Mouse (Mus musculus) intestine, embryonic 16.5 days (tissue): ENCODE data around the gene Park7. TPM values are rescaled to one million over a fixed set of nuclear protein-coding genes. Genes with fewer than 3 reads are reported as not detected.

ENCODE experiments used
- ATAC-seq: fragments of 200-750 bp; cut with Nextera tagmentation; 2 replicates; pipeline ENCODE4 v1.8.0; 2017; ENCODE audit warnings: moderate TSS enrichment, moderate library complexity
- H3K27ac ChIP-seq: fragments of 300-500 bp; sonication (generic); 2 replicates; pipeline ENCODE4 v1.5.1; 2014; ENCODE audit warnings: mild to moderate bottlenecking, low read length
- H3K27me3 ChIP-seq: fragments of 300-500 bp; sonication (generic); replicated peaks from 2 replicates; pipeline ENCODE4 v1.6.1; 2014; ENCODE audit warnings: low read length, control low read depth, mixed read lengths; ENCODE audit not compliant: control insufficient read depth, insufficient read depth
- H3K36me3 ChIP-seq: fragments of 300-500 bp; sonication (generic); 2 replicates; pipeline ENCODE4 v1.6.1; 2014; ENCODE audit warnings: low read length, control low read depth; ENCODE audit not compliant: control insufficient read depth, insufficient read depth
- H3K4me1 ChIP-seq: fragments of 300-500 bp; sonication (generic); 2 replicates; pipeline ENCODE4 v1.6.1; 2014; ENCODE audit warnings: low read length, control low read depth, mixed read lengths; ENCODE audit not compliant: control insufficient read depth, insufficient read depth
- H3K4me2 ChIP-seq: fragments of 300-500 bp; sonication (generic); 2 replicates; pipeline ENCODE4 v1.6.1; 2014; ENCODE audit warnings: low read depth, low read length, control low read depth
- H3K4me3 ChIP-seq: fragments of 300-500 bp; sonication (generic); 2 replicates; pipeline ENCODE4 v1.5.1; 2014; ENCODE audit warnings: mild to moderate bottlenecking, low read length
- H3K9ac ChIP-seq: fragments of 300-500 bp; sonication (generic); 2 replicates; pipeline ENCODE4 v1.6.1; 2014; ENCODE audit warnings: low read depth, low read length
- H3K9me3 ChIP-seq: fragments of 300-500 bp; sonication (generic); 2 replicates; pipeline ENCODE4 v1.6.1; 2016; ENCODE audit warnings: low read length, control low read depth; ENCODE audit not compliant: control insufficient read depth
- WGBS: fragments of 180-500 bp; shearing (Covaris S2); extraction: QIAGEN DNeasy Blood & Tissue Kit; methylation state at CpG from one replicate; pipeline ENCODE4 v1.1.7; 2014; 5-methylcytosine and 5-hydroxymethylcytosine counted together
- polyA plus RNA-seq: library from polyadenylated mRNA; unstranded; fragments of >200 nt; fragmentation: Nextera tagmentation; extraction: Ambion mirVana; gene quantifications from 2 replicates; pipeline ENCODE4 v1.2.1, GENCODE M21; 2015

Gene Park7
- polyA plus RNA-seq, result 390 and 416 TPM in 2 replicates

GRCm38 (mm10) chr4:150914290-150914733 lies at the start of gene Park7, which contains the start of gene Tnfrsf9:
Gene Park7 (minus strand): TSS chr4:150914437.
Gene Tnfrsf9 (plus strand): TSS chr4:150914562.
- no peaks in the 10 kb centered on the region for H3K9me3 ChIP-seq
- peak within 1 kb of the TSS; percentile 72 for H3K4me2 ChIP-seq
- peak within 1 kb of the TSS; percentile 75 for H3K4me3 ChIP-seq
- H3K9ac ChIP-seq, result peak within 1 kb of the TSS; percentile 89
- peaks cover 9% of the 10 kb centered on the region for H3K4me1 ChIP-seq
- peak; percentile 89 for ATAC-seq
- under 1% methylated on average over 48 of the region's 48 CpGs for WGBS
- no peaks in the 10 kb centered on the region for H3K36me3 ChIP-seq
- peak within 1 kb of the TSS; percentile 91 for H3K27ac ChIP-seq
- H3K27me3 ChIP-seq, result no peaks in the 10 kb centered on the region

DNA sequence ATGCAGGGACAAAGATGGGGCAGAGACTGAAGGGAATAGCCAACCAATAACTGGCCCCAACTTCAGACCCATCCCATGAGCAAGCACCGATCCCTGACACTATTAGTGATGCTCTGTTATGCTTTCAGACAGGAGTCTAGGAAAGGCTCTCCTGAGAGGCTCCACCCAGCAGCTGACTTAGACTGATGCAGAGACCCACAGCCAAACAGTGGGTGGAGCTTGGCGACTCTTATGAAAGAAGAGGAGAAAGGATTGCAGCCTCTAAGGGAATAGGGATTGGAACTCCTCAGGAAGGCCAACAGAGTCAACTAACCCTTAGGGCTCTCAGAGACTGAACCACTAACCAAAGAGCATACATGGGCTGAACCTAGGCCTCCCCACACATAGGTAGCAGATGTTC lies 49.5 kb upstream of the Park7 start:
- no peak overlapping the region for H3K4me2 ChIP-seq
- H3K4me3 ChIP-seq, result no peak overlapping the region
- no peaks in the 10 kb centered on the region for H3K36me3 ChIP-seq
- no peak for ATAC-seq
- H3K27me3 ChIP-seq, result no peaks in the 10 kb centered on the region
- 63% methylated on average over 2 of the region's 2 CpGs for WGBS
- no peak overlapping the region for H3K27ac ChIP-seq
- no peaks in the 10 kb centered on the region for H3K9me3 ChIP-seq
- H3K9ac ChIP-seq, result no peak overlapping the region
- no peaks in the 10 kb centered on the region for H3K4me1 ChIP-seq

DNA sequence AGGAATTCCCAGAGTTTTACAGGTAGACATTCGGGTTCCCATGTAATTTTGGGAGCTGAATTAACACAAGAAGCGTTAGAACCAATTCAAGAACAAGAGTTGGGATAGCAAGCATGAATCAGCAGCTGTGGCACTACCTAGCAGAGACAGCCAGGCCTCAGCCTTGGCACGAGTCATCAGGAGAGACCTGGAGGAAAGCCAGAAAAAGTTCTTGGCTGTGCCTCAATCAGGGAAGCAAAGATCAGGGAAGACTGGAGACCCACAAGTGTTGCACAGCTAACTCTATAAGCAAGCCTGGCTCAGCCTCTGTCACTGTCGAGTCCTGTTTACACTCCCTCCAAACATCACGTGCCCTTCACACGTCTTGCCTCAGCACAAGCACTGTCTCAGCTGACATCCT lies 48.0 kb upstream of the Park7 start:
- Histone ChIP-seq H3K4me2 (no peak overlapping the region), H3K4me1 (no peaks in the 10 kb centered on the region), H3K9ac (no peak overlapping the region), H3K4me3 (no peak overlapping the region), H3K27ac (no peak overlapping the region), H3K27me3 (no peaks in the 10 kb centered on the region), H3K36me3 (no peaks in the 10 kb centered on the region), H3K9me3 (no peaks in the 10 kb centered on the region)
- 44% methylated on average over 6 of the region's 6 CpGs for WGBS
- no peak for ATAC-seq

GRCm38 (mm10) chr4:150958536-150958935 lies 44.3 kb upstream of the Park7 start:
- Histone ChIP-seq H3K9me3 (no peaks in the 10 kb centered on the region), H3K27me3 (no peaks in the 10 kb centered on the region), H3K9ac (no peak overlapping the region), H3K4me3 (no peak overlapping the region), H3K36me3 (no peaks in the 10 kb centered on the region), H3K4me2 (no peak overlapping the region), H3K4me1 (no peaks in the 10 kb centered on the region), H3K27ac (no peak overlapping the region)
- WGBS, result 77% methylated on average over 7 of the region's 7 CpGs
- no peak for ATAC-seq

DNA sequence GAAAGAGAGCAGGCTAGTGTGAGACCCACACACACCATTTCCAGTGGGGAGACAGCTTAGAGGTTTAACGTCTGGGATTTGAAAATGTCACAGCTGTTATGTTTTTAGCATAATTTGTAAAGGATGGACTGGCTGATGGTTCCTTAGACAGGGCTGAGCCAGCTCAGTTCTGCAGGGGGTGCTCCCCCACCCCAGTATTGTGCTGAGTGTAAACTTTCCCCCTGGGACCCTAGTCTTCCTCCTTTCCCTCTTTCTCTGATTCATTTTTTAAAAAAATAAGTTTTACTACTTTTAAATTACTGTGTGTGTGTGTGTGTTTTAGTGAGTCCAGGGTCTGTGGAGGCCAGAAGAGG lies 42.8 kb upstream of the Park7 start:
- Histone ChIP-seq H3K36me3 (no peaks in the 10 kb centered on the region), H3K9ac (no peak overlapping the region), H3K4me1 (no peaks in the 10 kb centered on the region), H3K9me3 (no peaks in the 10 kb centered on the region), H3K27me3 (no peaks in the 10 kb centered on the region), H3K4me3 (no peak overlapping the region), H3K4me2 (no peak overlapping the region), H3K27ac (no peak overlapping the region)
- ATAC-seq, result no peak
- 43% methylated on average over 1 of the region's 1 CpGs for WGBS

DNA sequence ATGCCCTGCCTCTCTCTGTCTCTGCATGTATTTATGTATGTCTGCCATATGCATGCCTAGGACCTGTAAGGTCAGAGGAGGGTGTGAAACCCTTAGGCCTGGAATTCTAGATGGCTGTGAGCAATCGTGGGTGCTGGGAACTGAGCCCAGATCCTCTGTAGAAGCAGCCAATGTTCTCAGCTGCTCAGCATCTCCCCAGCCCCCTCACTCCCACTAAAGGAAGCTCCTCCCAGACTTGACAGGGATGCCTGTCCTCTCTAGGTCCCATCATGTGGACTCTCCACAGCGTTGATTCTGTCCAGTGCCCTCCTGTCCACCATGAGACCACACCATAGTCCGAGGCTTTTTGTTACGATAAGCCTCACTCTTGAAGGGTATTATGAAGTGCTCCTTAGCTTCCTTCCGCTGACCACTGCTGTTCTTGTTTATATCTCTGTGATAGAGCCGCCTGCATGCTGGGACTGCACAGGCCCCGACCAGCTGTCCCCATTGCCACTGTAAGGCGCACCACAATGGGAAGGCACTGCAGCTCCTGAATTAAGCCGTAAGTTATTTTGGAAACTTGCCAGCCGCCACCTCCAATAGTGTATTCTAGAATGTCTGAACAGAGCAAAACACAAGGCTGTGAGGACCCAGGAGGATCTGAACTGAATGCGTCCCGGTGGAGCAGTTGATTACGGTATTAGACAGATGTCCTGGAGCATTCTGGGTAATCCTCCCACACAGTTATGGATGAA lies 42.3 kb upstream of the Park7 start:
- Histone ChIP-seq H3K36me3 (no peaks in the 10 kb centered on the region), H3K27ac (no peak overlapping the region; the same call in 1 of the 2 replicates), H3K4me1 (no peaks in the 10 kb centered on the region), H3K9ac (no peak overlapping the region), H3K4me2 (no peak overlapping the region), H3K9me3 (no peaks in the 10 kb centered on the region), H3K27me3 (no peaks in the 10 kb centered on the region), H3K4me3 (no peak overlapping the region)
- peak; percentile 33; the same call in 1 of the 2 replicates for ATAC-seq
- 52% methylated on average over 13 of the region's 13 CpGs for WGBS

- Histone ChIP-seq H3K27me3 (no peaks in the 10 kb centered on the region), H3K4me1 (no peaks in the 10 kb centered on the region), H3K36me3 (no peaks in the 10 kb centered on the region), H3K9ac (no peak overlapping the region), H3K27ac (no peak overlapping the region), H3K9me3 (no peaks in the 10 kb centered on the region), H3K4me2 (no peak overlapping the region), H3K4me3 (no peak overlapping the region)
- ATAC-seq, result no peak
- WGBS, result 79% methylated on average over 10 of the region's 10 CpGs
These were observed 36.7 kb upstream of the Park7 start for GRCm38 (mm10) chr4:150950972-150951371.

DNA sequence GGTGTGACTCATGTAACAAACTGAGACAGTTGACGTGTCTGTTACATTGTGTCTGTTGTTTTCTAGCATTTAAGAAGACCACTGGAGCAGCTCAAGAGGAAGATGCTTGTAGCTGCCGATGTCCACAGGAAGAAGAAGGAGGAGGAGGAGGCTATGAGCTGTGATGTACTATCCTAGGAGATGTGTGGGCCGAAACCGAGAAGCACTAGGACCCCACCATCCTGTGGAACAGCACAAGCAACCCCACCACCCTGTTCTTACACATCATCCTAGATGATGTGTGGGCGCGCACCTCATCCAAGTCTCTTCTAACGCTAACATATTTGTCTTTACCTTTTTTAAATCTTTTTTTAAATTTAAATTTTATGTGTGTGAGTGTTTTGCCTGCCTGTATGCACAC lies 30.5 kb upstream of the Park7 start:
- WGBS, result 91% methylated on average over 7 of the region's 7 CpGs
- H3K27ac ChIP-seq, result no peak overlapping the region
- no peak for ATAC-seq

GRCm38 (mm10) chr4:150939991-150940651 lies 25.9 kb upstream of the Park7 start:
- ATAC-seq, result no peak
- H3K4me3 ChIP-seq, result no peak overlapping the region
- no peak overlapping the region for H3K27ac ChIP-seq
- H3K9ac ChIP-seq, result no peak overlapping the region
- H3K9me3 ChIP-seq, result no peaks in the 10 kb centered on the region
- no peaks in the 10 kb centered on the region for H3K27me3 ChIP-seq
- H3K36me3 ChIP-seq, result no peaks in the 10 kb centered on the region
- no peak overlapping the region for H3K4me2 ChIP-seq
- H3K4me1 ChIP-seq, result no peaks in the 10 kb centered on the region
- WGBS, result 60% methylated on average over 13 of the region's 13 CpGs

More for the DNA sequence above, 30.5 kb upstream of the Park7 start:
- Histone ChIP-seq H3K9ac (no peak overlapping the region), H3K4me2 (no peak overlapping the region), H3K4me3 (no peak overlapping the region), H3K4me1 (no peaks in the 10 kb centered on the region), H3K9me3 (no peaks in the 10 kb centered on the region), H3K36me3 (no peaks in the 10 kb centered on the region), H3K27me3 (no peaks in the 10 kb centered on the region)
